Mouse (Mus musculus): ENCODE measurements around the gene Trpc7.

GRCm38 (mm10) chr13:56921251-56921650, 25.5 kb upstream of the Trpc7 start:
- TF ChIP-seq POLR2A (IDR thresholded peaks at IDR 0.05; ENCODE audit: insufficient read length, low read depth) (no peak), CEBPB (IDR thresholded peaks at IDR 0.05; ENCODE audit: insufficient read depth, poor library complexity, severe bottlenecking) (no peak)
